Mouse (Mus musculus) ES-Bruce4 (cell line): ENCODE results near the gene Psmc3. TPM values are rescaled to one million over a fixed set of nuclear protein-coding genes. Genes with fewer than 3 reads are reported as not detected.
A peak's percentile ranks its signal among the peaks of the same experiment; 100 is the strongest.

ENCODE experiments used
- H3K27ac ChIP-seq: 2 replicates; pipeline ENCODE4 v1.5.1; 2012; ENCODE audit warnings: low read length, inconsistent platforms; ENCODE audit not compliant: insufficient read depth
- H3K27me3 ChIP-seq: 2 replicates; pipeline ENCODE4 v1.6.1; 2012; ENCODE audit warnings: mild to moderate bottlenecking, low read length, inconsistent platforms; ENCODE audit not compliant: control insufficient read depth, poor library complexity, insufficient read depth, severe bottlenecking
- H3K36me3 ChIP-seq: 2 replicates; pipeline ENCODE4 v1.6.1; 2012; ENCODE audit warnings: inconsistent platforms, mild to moderate bottlenecking, low read length, moderate library complexity; ENCODE audit not compliant: control insufficient read depth, poor library complexity, insufficient read depth, severe bottlenecking
- H3K4me1 ChIP-seq: one replicate; pipeline ENCODE4 v1.8.1; 2011; ENCODE audit warnings: low read length; ENCODE audit not compliant: control insufficient read depth, insufficient read depth
- H3K4me3 ChIP-seq: 2 replicates; pipeline ENCODE4 v1.5.1; 2011; ENCODE audit warnings: low read depth, mild to moderate bottlenecking, low read length
- H3K9ac ChIP-seq: 2 replicates; pipeline ENCODE4 v1.6.1; 2012; ENCODE audit warnings: low read depth, mild to moderate bottlenecking, inconsistent platforms; ENCODE audit not compliant: poor library complexity, severe bottlenecking
- H3K9me3 ChIP-seq: replicated peaks from 2 replicates; pipeline ENCODE4 v1.6.1; 2012; ENCODE audit warnings: mild to moderate bottlenecking, low read length, inconsistent platforms; ENCODE audit not compliant: control insufficient read depth, poor library complexity, insufficient read depth, severe bottlenecking
- CTCF ChIP-seq: IDR thresholded peaks from one replicate; pipeline ENCODE4 v1.8.1; 2011; ENCODE audit warnings: low read depth, low read length
- EP300 ChIP-seq: IDR thresholded peaks from 2 replicates; pipeline ENCODE4 v1.6.1; 2011; ENCODE audit warnings: low read depth, low read length; ENCODE audit not compliant: insufficient read depth
- POLR2A ChIP-seq: IDR thresholded peaks from one replicate; pipeline ENCODE4 v1.8.1; 2011; ENCODE audit warnings: low read length; ENCODE audit not compliant: insufficient read depth
- polyA plus RNA-seq: library from polyadenylated mRNA; stranded (reverse); fragments of >200 nt; gene quantifications from 2 replicates; pipeline ENCODE4 v1.2.4, GENCODE M21; 2011; ENCODE audit warnings: low read depth; ENCODE audit not compliant: missing spikeins, insufficient read depth, insufficient read length

Psmc3 gene
- polyA plus RNA-seq, 1 experiment = 183 TPM

GRCm38 (mm10) chr2:91023131-91023530, 30.7 kb upstream of the Psmc3 start:
- H3K9ac ChIP-seq = no peak overlapping the region
- H3K36me3 ChIP-seq = peaks cover 10% of the 10 kb centered on the region
- H3K27ac ChIP-seq = peak overlapping the region; percentile 91
- H3K4me1 ChIP-seq = peaks cover 2% of the 10 kb centered on the region
- H3K27me3 ChIP-seq = no peaks in the 10 kb centered on the region
- H3K4me3 ChIP-seq = no peak overlapping the region
- TF ChIP-seq CTCF (no peak), EP300 (no peak)
- H3K9me3 ChIP-seq = no peaks in the 10 kb centered on the region

GRCm38 (mm10) chr2:91023956-91024355, 29.9 kb upstream of the Psmc3 start:
- no peak overlapping the region for H3K4me3 ChIP-seq
- H3K9me3 ChIP-seq = no peaks in the 10 kb centered on the region
- no peak overlapping the region for H3K9ac ChIP-seq
- H3K27me3 ChIP-seq = no peaks in the 10 kb centered on the region
- H3K4me1 ChIP-seq = peaks cover 2% of the 10 kb centered on the region
- peaks cover 10% of the 10 kb centered on the region for H3K36me3 ChIP-seq
- H3K27ac ChIP-seq = no peak overlapping the region
- no peak for TF ChIP-seq POLR2A
- no peak for TF ChIP-seq CTCF
- no peak for TF ChIP-seq EP300

GRCm38 (mm10) chr2:91025081-91025516, 28.7 kb upstream of the Psmc3 start:
- no peak for TF ChIP-seq CTCF
- no peak for TF ChIP-seq POLR2A
- no peak for TF ChIP-seq EP300
- Histone ChIP-seq H3K27ac (no peak overlapping the region), H3K4me1 (peaks cover 2% of the 10 kb centered on the region), H3K9ac (no peak overlapping the region), H3K27me3 (no peaks in the 10 kb centered on the region), H3K36me3 (0 out of 2 replicates have a peak, but pooled peaks cover 4% of the 10 kb centered on the region), H3K9me3 (no peaks in the 10 kb centered on the region), H3K4me3 (no peak overlapping the region)

GRCm38 (mm10) chr2:91026491-91026890, 27.3 kb upstream of the Psmc3 start:
- no peaks in the 10 kb centered on the region for H3K9me3 ChIP-seq
- H3K4me3 ChIP-seq = no peak overlapping the region
- no peaks in the 10 kb centered on the region for H3K36me3 ChIP-seq
- H3K27ac ChIP-seq = no peak overlapping the region
- H3K9ac ChIP-seq = no peak overlapping the region
- TF ChIP-seq EP300 (no peak), POLR2A (no peak)
- H3K27me3 ChIP-seq = no peaks in the 10 kb centered on the region
- peaks cover 2% of the 10 kb centered on the region for H3K4me1 ChIP-seq

DNA sequence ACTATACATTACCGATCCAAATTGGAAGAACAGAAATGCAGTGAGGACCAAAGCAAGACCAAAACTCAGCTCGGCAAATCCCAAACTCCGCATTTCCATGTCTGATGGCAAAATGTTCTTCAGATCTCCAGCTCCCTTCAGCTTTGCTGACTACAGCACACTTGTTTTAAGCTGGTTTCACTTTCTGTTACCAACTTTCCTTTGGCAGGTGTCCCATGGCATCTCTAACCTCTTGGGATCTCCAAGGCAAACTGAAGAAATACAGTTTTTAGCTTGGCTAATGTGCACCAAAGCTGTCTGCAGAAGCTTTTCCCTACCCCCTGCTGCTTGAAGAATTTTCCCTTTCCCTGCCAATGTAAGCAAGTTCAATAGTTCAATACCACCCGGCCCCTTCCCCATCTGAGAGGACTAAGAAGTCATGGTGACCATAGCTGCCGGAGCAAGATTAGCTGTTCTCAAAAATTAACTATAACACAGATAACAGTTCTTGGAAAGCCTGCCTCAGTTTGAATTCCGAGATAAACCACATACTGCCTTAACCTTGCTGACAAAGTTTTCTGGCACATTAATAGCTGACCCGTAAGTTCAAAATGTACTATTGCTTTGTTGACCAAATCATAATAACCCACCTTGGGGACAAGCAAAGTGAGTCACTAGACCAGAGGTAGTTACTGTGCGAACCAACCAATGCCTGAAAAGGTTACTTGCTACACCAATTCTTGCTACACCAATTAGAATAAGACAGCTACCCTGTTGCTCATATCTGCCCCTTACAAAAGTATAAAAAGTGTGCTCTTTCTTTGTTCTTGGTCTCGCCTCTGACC, 26.2 kb upstream of the Psmc3 start:
- Histone ChIP-seq H3K4me1 (peaks cover 2% of the 10 kb centered on the region), H3K27me3 (no peaks in the 10 kb centered on the region)
- TF ChIP-seq EP300 (no peak), POLR2A (no peak), CTCF (no peak)

DNA sequence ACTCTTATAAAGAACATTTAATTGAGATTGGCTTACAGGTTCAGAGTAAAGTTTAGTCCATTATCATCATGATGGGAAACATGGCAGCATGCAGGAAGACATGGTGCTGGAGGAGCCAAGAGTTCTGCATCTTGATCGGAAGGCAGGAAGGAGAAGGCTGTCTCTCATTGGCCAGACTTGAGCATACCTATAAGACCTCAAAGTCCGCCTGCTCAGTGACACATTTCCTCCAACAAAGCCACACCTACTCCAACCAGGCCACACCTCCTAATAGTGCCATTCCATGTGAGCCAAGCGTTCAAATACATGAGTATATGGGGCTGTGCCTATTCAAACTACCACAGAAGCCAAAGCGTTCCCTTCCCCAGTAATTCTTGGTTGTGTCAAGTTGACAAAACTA, 22.6 kb upstream of the Psmc3 start:
- Histone ChIP-seq H3K9ac (no peak overlapping the region), H3K4me3 (peak overlapping the region; percentile 56), H3K27ac (no peak overlapping the region), H3K27me3 (no peaks in the 10 kb centered on the region), H3K36me3 (no peaks in the 10 kb centered on the region), H3K4me1 (peaks cover 1% of the 10 kb centered on the region), H3K9me3 (no peaks in the 10 kb centered on the region)
- TF ChIP-seq EP300 (no peak), POLR2A (no peak), CTCF (no peak)

More for the DNA sequence above, 26.2 kb upstream of the Psmc3 start:
- H3K9me3 ChIP-seq = no peaks in the 10 kb centered on the region
- H3K36me3 ChIP-seq = no peaks in the 10 kb centered on the region
- H3K4me3 ChIP-seq = no peak overlapping the region
- no peak overlapping the region for H3K27ac ChIP-seq
- no peak overlapping the region for H3K9ac ChIP-seq
